Comparison of ENCODE assay signal across 8 mouse cellular contexts in the genomic region with DNA sequence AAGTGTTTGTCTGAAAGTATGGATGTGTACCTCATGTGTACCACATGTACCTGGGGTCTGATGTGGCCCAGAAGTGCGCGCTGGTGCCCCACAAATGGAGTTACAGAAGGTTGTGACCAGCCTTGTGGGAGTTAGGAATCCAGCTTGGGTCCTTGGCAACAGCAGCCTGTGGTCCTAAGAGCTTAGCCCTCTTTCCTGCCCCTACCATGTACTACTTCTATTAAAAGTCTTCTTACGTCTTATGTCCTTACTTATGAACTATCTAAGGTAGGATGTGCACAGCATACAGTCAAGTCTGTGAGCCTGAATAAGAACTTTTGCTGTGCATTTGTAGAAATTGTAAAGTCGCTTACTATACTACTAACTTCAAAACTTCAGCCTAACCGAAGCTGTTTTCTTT. TPM values are rescaled to one million over a fixed set of nuclear protein-coding genes. Genes with fewer than 3 reads are reported as not detected.
DNase-seq lines count a peak whose midpoint lies in the region; ATAC-seq and TF ChIP-seq lines count a peak whose summit lies in the region.

No protein-coding gene starts in this region.

- ATAC-seq in intestine, embryonic 14.5 days (replicated peaks; ENCODE audit: low FRiP score, low TSS enrichment, low read depth) = no peak
- ATAC-seq in neural tube, embryonic 12.5 days (ENCODE audit: low FRiP score, low read depth) = no peak

- WGBS in lung, adult 2 months = 33% methylated on average over 5 of the region's 5 CpGs
- 39% methylated on average over 5 of the region's 5 CpGs for WGBS in intestine, embryonic 14.5 days
- 42% methylated on average over 5 of the region's 5 CpGs for WGBS in neural tube, embryonic 12.5 days

- TF ChIP-seq CTCF in lung, adult 2 months (IDR thresholded peaks at IDR 0.05; ENCODE audit: insufficient read depth, low read length) = no peak

- no peak for DNase-seq in lung, adult 2 months
- DNase-seq in lung, postnatal 36 days = no peak
- DNase-seq in c-Kit-positive CD71-positive TER-119-positive erythroid progenitor cells, embryonic 14.5 days (ENCODE audit: low spot score) = peak; percentile 34
- DNase-seq in intestine, embryonic 14.5 days (ENCODE audit: low spot score) = no peak
- DNase-seq in urinary bladder, postnatal 14 days (ENCODE audit: low spot score) = no peak
- DNase-seq in kidney, postnatal 4 days = no peak
- DNase-seq in layer of hippocampus, postnatal 10 days (ENCODE audit: low spot score in 2 of 2) = no peak

- no peak overlapping the region for H3K27ac ChIP-seq in intestine, embryonic 14.5 days (ENCODE audit: low read depth)
- H3K27ac ChIP-seq in neural tube, embryonic 12.5 days = no peak overlapping the region

- H3K9me3 ChIP-seq in intestine, embryonic 14.5 days (ENCODE audit: control insufficient read depth, low read length) = no peaks in the 10 kb centered on the region
- H3K9me3 ChIP-seq in neural tube, embryonic 12.5 days = no peaks in the 10 kb centered on the region

- H3K4me2 ChIP-seq in intestine, embryonic 14.5 days (ENCODE audit: low read length) = peak overlapping the region; percentile 70
- peak overlapping the region; percentile 72 for H3K4me2 ChIP-seq in neural tube, embryonic 12.5 days (replicated peaks)

- peaks cover 11% of the 10 kb centered on the region for H3K4me1 ChIP-seq in lung, adult 2 months (ENCODE audit: control insufficient read depth, insufficient read depth, low read length)
- H3K4me1 ChIP-seq in intestine, embryonic 14.5 days (replicated peaks; ENCODE audit: control insufficient read depth, insufficient read depth, low read length) = peaks cover 14% of the 10 kb centered on the region
- H3K4me1 ChIP-seq in neural tube, embryonic 12.5 days = peaks cover 19% of the 10 kb centered on the region

- H3K36me3 ChIP-seq in intestine, embryonic 14.5 days (ENCODE audit: control insufficient read depth, insufficient read depth, low read length) = peaks cover 14% of the 10 kb centered on the region
- peaks cover 8% of the 10 kb centered on the region for H3K36me3 ChIP-seq in neural tube, embryonic 12.5 days

- peak overlapping the region; percentile 83 for H3K4me3 ChIP-seq in lung, adult 2 months (replicated peaks; ENCODE audit: extremely low read depth, low read depth, low read length)
- peak overlapping the region; percentile 54 for H3K4me3 ChIP-seq in intestine, embryonic 14.5 days (ENCODE audit: low read depth, low read length)
- peak overlapping the region; percentile 82 for H3K4me3 ChIP-seq in neural tube, embryonic 12.5 days

- H3K27me3 ChIP-seq in intestine, embryonic 14.5 days (replicated peaks; ENCODE audit: control insufficient read depth, insufficient read depth, low read length) = no peaks in the 10 kb centered on the region
- no peaks in the 10 kb centered on the region for H3K27me3 ChIP-seq in neural tube, embryonic 12.5 days (replicated peaks)

- H3K9ac ChIP-seq in intestine, embryonic 14.5 days (ENCODE audit: low read length) = peak overlapping the region; percentile 94
- peak overlapping the region; percentile 87 for H3K9ac ChIP-seq in neural tube, embryonic 12.5 days

- TF ChIP-seq POLR2A in lung, adult 2 months (IDR thresholded peaks at IDR 0.05; ENCODE audit: borderline replicate concordance, extremely low read depth, low read depth, low read length) = no peak

RNA-seq across cellular contexts. Expression of gene Mmadhc, which starts 1.0 kb away (rescaled TPM):
- polyA plus RNA-seq in lung, adult 2 months (2012; rRNA removed) = 28.6 and 36.3 TPM in 2 replicates
- 147 and 162 TPM in 2 replicates for polyA plus RNA-seq in intestine, embryonic 14.5 days (2014; fragmentation: Nextera tagmentation; extraction: Ambion mirVana)
- polyA plus RNA-seq in neural tube, embryonic 12.5 days (2016; fragmentation: Nextera tagmentation; extraction: Ambion mirVana) = 151 and 158 TPM in 2 replicates
- 10 to 100 TPM; 53.3 to 57.7 TPM for total RNA-seq in layer of hippocampus, postnatal 10 days (2021)
